Mouse (Mus musculus): ENCODE results near the gene Timm8a1.

DNA sequence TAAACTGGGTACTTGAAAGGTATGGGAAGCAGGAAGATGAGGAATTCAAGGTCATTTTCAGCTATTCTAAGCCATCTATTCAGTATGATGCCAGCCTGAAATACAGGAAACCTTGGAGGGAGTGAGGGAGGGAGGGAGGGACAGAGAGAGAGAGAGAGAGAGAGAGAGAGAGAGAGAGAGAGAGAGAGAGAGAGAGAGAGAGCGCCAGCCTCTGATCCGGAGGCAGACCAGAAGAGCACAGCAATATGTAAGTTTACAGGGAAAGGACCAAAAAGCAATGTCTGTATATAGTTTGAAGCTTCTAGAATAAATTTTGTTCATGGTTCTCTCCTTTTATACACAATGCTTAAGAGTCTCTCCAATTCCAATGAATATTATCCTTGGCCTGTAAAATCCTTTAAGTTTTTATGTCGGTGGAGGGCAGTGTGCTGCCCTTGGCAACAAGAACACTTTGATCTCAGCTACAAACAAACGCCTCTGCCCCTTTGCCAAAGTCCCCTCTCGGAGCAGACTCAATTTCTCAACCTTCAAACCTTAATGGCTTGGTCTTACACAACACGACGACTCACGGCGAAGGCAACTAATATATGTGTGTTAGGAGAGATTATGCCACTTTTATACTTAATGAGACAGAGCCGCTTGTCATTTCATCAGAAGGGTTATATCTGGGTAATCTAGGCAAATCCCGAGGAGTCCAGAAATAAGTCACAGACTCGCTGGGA, 1.1 kb downstream of the Timm8a1 start:
- no peak for TF ChIP-seq POLR2A (IDR thresholded peaks at IDR 0.05; ENCODE audit: borderline replicate concordance, low read depth, low read length)
- TF ChIP-seq CTCF (IDR thresholded peaks at IDR 0.05; ENCODE audit: low read depth, low read length) = no peak
